Mouse (Mus musculus) E14TG2a.4 (cell line): ENCODE results near the gene Mrpl43.
A peak's percentile ranks its signal among the peaks of the same experiment; 100 is the strongest.

Experiments used
- CTCF ChIP-seq: conservative IDR thresholded peaks from 2 replicates; pipeline ENCODE4 v1.5.1; 2014; ENCODE audit warnings: low read length
- NANOG ChIP-seq: IDR thresholded peaks from 2 replicates; pipeline ENCODE4 v1.6.1; 2014; ENCODE audit warnings: borderline replicate concordance, low read length, mixed read lengths
- POU5F1 ChIP-seq: IDR thresholded peaks from 2 replicates; pipeline ENCODE4 v1.6.1; 2014; ENCODE audit warnings: low read length, borderline replicate concordance

GRCm38 (mm10) chr19:44959633-44960032, 46.6 kb downstream of the Mrpl43 start:
- no peak for TF ChIP-seq CTCF
- TF ChIP-seq NANOG = peak; percentile 55; the same call in 1 of the 2 replicates
- TF ChIP-seq POU5F1 = no peak
